Mouse (Mus musculus): ENCODE measurements at regions not wholly inside any gene's neighbourhood (a gene's known extent, or its start where the extent isn't known, plus 50 kb on each side); places are given as distances from the start of the nearest gene placed in this dataset.

DNA sequence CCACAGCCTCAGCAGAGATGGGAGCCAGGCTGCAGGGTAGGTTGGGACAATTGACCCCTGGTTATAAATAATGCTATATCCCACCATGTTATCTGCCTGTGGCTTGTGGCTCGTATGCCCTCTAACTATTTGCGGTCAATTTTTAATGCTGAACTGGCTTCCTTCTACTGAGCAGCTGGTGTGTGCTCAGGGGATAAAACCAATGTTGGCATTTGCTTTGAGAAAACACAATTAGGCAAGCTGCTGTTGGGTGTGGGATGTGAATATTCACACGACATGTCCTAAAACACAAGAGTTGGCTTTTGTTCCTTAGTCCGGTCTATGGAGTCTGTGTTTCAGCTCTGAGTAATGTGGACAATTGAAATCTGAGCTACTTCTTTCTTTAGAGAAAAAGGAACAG, 123.6 kb upstream of the Npvf start:
- no peak for DNase-seq (ENCODE audit: low spot score)

DNA sequence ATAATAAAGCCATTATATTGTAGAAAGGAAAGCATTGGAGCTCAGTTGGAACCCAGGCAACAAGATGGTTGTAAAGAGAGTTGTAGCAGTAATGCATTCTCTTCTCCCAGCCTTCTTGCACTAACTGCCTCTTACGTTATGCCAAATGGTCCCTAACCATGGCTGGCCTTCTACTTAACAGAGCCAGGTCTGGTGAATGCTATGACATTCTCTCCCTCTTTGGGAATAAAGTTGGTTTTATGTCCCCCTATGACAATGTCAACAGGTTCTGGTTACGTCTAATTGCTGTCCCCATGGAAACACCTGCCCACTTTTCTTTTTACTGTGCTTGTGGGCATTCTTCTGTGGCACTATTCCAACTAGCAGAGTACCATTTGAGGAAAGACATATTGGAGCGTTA, 126.4 kb upstream of the Npvf start:
- no peak for DNase-seq (ENCODE audit: low spot score)

DNA sequence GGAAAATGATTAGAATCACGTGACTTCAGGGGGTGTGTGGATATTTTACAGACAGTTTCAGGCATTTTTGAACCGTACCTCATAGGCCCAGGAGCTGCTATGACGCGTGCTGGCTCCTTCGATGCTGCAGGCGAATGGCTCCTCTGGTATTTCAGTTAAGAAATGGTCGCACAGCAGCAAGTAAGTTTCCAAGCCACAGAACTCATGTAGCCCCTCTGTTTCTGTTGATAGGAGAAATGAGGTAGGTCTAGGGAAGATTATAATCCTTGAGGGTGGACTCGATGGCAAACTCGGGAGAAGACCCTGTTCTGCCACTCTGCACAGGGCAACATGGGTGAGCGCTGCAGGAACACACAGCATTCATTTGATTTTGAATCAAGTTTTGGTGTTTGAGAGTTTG, 127.0 kb upstream of the Npvf start:
- DNase-seq (ENCODE audit: low spot score): no peak

DNA sequence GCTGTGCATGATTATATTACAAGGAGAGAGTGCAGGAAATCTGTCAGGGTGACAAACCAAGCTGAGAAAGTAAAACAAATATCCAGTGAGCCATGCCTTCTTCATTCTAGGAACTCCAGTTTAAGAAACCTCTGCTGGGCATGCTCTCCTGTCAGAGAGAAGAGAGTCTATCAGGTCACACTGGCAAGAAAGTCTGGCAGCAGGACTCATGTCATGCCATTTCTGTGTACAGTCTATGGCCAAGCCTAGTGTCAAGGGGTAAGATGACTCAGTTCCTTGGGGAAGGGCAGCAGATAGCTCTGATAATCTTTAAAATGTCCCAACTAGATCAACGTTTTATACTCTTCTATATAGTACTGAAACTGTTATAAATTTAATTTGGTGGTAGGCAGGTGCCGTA, 128.0 kb upstream of the Npvf start:
- DNase-seq (ENCODE audit: low spot score): no peak

DNA sequence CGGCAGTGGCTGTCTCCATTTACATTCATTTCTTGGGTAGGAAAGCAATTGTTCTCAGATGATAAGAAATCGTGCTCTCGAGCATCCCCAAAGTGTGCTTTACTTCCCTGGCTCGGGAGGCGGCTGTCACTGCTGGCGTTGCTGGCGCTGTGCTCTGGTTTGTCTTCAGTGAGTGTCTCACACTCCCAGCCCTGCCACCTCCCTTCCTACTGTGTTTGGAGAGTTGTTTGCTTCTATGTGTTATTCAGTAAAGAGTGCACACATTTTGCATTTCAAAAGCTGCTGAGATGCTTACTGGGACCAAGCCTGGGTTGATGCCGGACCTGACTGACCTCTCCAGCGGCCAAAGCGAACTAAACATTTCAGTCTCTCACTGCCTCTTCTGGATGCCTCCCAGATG, 129.3 kb upstream of the Npvf start:
- no peak for DNase-seq (ENCODE audit: low spot score)

DNA sequence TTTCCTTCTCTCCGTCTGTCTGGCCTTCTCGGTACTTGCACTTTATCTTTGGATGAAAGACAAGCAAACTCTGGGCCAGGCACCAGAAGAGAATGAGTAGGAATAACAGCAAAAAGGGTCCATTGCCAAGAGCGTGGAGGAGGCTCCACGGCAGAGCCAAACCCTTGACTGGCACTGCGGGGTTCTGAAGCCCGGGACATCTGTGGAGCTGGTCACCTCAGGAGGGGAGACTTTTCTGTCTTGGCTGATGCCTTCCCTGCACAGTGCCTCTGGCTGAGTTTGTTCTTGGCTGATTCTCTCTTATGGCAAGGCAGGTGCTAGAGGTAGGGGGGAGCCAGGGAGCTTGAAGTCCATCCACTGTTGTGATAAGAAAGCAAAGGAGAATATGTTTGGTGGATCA, 130.1 kb upstream of the Npvf start:
- no peak for DNase-seq (ENCODE audit: low spot score)

DNA sequence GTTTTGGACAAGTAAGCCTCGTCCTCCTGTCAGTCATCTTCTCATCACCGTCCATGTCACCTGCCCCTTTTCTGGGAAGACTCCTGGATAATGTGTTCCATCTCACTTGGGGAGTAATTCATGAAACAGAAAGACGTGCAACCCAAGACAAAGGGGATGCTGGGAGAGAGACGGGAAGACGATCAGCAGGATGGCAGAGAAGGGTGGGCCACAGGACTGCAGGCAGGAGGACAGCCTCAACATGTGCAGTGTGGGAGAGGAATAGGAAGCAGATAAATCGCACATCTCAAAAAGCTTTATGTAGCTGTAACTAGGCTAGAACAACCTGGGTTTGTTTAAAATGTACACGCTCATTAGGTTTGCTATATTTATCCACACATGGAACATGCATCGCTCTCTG, 133.4 kb upstream of the Npvf start:
- DNase-seq (ENCODE audit: low spot score): no peak

DNA sequence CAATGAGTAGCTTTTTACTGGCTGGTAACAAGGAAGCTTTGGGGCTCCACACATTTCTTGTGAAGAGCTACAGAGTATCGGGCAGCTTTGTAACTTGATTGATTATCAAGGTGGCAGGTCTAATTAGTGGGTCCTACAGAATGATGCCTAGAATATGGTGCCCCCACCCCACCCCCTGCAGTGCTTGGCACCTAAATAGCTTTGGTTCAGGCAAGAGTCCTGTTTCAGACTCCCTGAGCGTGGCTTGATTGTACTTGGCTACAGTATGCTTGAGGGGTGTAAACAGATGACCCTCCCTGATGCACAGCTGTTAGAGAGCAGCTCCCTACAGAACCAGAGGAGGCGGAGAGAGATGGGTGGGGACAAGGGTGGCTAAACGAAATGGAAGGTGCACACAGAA, 145.7 kb upstream of the Npvf start:
- DNase-seq (ENCODE audit: low spot score): no peak

DNA sequence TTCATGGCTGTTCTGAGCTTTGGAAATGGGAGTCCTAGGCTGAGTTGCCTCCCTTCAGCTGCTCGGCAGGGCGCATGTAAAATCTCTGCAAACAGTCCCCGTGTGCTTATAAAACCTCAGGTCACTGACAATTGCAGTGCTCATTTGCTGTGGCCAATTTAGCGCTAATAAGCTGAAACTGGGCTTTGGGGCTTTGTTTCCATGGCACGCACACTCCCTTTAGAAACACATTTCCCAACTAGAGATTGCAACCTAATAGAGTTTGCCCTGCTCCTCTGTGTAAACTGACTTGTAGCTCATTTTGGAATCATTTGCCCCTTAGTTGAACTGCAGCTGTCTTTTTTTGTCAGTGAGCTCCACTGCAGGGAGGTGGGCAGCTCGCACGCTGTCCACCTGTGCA, 148.7 kb upstream of the Npvf start:
- no peak for DNase-seq (ENCODE audit: low spot score)

DNA sequence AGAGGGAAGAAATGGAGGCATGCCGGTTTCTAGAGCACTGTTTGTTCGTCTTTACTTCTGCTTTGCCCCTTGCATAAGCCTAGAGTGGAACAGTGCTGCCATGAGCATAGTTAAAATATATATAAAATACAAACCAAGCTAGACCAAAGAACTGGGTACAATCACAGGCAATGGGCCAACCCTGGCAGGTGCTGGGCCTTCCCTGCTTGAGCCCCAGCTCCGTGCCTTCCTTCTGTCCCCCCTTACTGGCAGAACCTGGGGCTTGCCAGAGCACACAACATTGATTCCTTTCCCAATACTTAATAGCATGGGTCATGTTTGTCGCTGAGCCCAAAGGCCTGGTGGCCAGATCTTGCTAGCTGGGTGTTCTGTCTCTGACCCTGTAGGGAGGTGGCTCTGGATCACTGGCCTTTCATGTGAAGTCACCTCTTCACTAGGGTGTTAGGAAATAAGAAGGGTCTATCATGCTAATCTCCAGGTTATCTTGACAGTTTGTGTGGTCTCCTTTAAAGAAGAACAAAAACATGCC, 150.3 kb upstream of the Npvf start:
- no peak for DNase-seq (ENCODE audit: low spot score)

DNA sequence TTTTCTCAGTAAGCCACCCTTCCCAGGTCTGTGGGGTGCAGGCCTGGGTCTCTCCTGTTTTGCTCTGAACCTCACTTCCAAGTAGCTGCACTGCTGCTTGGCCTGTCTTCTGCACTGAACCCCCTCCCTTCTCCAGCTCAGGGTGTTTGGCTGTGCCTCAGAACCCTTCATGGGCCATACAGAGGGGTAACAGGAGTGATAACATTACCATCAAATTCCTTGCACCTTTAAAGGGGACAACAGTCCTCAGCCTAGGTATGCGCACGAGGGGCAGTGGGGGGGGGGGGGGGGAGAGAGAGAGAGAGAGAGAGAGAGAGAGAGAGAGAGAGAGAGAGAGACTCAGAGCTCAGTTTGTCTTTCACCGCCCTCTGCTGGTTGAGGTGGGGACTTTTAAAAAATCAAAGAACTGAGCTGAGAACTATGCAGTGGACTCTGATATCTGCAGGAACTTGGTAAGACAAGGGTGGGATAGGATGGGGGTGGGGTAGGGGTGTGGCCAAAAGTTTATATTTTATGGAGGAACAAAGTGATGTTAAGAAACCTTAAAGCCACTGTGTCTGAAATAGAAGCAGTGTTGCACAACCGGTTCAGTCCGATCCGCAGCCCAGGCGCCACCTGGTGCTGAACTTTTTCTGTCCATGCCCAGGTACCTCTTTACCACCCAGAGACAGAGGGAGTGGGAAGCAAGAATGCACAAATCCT, 152.3 kb upstream of the Npvf start:
- no peak for DNase-seq (ENCODE audit: low spot score)

DNA sequence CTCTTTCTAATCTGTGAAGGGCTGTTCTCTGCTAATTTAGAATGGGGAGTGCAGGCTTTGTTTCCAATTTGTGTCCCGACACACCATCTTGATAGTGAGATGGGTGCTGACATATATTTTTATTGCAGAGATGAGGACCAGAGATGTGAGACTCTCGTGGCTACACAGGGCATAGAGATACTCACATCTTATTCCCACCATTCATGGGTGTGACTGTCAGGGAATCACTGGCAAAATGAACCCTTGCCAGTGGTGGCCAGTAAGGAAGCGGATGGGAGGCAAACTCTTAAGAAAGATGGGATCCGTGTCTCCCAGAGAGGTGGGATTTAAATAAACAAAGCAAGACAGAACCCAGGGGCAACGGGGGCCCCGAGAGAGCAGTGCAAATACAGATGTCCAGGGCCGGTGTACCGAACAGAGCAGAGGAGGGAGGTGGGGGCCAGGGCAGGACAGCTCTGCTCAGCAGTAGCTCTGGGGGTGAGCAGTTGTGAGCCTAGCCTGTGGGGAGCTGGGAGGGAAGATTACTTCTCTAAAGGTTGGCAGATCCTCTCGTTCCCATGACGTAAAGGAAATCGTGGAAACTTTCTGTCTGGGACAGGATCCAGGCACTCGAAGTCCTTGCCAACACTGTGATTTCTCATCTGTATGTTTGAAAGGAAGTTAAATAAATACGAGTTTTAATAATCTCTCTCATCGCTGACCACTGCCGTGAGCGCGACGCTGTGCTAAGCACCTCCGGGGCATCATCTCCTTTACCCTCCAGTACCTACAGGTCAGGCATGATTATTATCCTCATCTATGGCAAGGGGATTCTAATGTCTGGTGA, 153.2 kb upstream of the Npvf start:
- no peak for DNase-seq (ENCODE audit: low spot score)

DNA sequence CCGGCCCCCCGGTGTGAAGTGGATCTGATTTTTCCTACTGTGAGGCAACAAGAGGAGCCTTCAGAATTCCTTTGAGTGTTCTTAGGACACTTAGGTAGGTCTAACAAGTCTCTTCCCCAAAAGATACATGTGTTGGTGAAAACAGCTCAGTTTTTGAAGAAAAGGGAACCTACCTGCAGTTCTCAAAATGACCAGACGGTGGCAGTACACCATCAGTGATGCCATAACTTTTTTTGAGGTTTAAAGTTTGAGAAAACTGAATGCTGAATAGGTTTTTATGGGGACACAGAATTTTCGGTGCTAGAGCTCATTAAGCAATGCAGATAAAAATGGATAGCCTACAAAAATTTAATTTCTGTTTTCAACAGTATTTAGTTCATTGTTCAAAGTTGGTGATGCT, 153.9 kb upstream of the Npvf start:
- peak; percentile 38 for DNase-seq (ENCODE audit: low spot score)

DNA sequence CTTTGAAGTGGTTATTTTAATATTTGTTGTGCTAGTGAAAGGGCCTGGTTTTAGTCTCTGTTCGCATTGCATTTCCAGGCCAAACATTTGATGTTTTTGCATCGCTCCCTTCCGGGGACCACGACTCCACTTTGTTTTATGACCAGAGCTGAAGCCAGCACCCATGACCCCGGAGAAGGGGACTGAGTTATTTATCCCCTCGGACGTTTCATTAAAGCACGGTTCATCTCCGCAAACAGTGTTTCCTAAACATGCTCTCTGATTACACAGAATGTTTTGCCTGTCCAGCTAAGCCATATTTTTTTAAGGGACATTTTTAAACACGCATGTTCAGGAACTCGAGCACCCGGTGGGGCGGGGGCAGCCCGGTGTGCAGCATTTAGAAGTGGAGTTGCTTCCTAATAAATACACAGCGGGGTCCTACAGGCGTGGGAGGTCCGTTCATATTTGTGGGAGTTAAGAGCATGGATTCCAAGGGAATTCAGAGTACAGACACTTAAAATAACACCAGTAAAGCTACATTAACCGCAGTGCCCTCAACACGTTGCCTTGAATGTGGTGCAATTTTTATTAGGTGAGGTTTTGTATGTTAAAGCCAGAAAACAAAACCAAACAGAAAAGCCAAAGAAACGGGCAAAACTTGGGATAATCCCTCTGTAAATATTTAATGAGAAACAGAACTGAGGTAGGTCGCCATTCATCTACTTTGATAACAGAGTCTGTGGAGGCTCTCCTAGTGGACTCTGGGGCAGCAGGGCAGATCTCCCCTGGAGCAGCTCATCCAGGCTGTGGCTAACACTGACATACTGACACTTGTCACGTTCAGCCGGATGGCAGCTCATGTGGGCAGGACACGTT, 154.8 kb upstream of the Npvf start:
- DNase-seq (ENCODE audit: low spot score): no peak

DNA sequence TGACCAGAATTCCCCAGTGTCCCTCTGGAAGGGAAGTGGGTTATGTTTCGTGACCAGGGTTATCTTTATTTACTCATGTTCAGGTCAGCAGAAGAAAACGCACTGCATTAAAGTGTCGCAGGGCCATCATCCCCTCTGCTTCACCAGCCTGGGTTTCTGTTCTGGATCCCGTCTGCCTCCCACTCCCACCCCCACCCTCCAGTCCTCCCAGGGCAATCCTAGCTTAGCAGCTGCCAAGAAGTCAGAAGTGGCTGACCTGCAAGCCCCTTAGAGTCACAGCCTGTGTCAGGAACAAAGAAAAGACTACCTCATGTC, 155.4 kb upstream of the Npvf start:
- no peak for DNase-seq (ENCODE audit: low spot score)

DNA sequence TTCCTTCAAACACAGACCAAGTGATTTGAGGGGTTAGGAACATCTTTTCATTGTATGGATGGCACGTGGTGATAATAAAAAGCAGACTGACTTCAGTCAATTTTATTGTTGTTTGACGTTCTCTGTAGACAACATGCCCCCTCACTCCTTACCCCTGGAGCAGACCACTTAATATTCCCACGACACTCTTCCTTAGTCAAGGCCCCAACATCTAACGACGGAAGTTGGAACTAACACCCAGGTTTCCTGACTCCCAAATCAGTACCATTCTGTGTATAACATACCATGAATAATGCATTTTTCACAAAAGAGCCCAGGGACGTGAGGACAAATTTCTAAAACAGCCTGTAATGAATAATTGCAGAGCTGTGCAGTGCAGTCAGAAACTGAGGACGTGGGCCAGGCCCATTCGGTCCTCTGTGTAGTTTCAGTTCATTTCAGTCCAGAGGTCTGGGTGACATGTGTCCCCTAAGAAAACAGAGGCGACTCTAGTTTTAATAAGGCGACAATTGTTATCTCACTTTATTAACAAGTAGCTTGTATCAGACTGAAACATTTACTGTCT, 160.8 kb upstream of the Npvf start:
- DNase-seq (ENCODE audit: low spot score): no peak

DNA sequence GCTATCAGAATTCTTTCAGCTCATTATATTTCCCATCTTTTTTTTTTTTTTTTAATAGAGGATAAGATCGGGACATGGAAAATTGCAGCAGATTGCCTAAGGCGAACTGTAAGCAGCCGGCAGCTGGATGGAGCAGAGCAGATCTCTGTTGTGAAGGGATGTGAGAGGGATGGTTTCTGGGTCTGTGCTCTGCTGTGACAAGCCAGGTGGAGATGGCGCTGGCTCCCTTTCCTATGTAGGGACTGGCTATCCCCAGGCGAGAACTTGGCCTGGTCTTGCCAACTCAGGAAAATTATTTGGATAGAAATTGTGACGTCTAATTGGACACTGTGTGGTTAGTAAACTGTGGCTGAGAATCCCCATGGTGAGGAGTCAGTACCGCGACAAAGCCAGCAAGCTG, 161.3 kb upstream of the Npvf start:
- DNase-seq (ENCODE audit: low spot score): no peak

DNA sequence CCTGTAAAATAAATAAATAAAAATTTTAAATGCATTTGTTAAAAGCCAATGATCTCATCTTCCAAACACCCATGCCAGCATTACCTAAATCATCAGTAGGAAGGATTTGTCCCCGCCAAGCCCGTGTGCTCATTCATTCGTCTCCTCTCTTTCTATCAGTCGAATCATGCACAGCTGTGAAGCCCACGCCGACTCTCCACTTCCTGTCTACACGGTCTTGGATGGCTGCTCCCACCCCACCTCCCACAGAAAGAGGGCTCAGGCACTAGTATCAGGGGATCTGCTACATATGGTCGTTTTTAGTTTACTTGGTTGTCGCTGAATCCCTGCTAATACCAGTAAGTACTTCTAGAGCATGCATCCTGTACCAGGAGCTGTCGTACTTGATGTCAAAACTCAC, 163.2 kb upstream of the Npvf start:
- DNase-seq (ENCODE audit: low spot score): no peak

DNA sequence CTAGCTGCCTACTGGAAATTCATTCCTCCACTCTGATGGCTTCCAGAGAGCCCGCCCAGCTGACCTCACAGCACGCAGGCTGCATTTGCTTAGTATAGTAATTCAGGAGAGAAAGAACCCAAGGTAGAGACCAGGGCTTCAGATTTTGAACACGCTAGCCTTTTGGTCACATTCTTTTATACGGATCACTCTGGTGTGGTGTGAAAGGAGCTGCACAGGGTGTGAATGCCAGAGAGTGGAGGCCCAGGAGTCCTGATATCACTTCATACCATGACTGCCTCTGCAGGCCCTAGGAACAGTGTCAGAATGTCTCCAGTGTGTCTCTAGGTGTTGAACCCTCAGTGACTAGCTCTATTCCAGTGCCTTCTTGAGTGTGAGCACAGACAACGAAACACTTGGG, 164.2 kb upstream of the Npvf start:
- DNase-seq (ENCODE audit: low spot score): no peak

DNA sequence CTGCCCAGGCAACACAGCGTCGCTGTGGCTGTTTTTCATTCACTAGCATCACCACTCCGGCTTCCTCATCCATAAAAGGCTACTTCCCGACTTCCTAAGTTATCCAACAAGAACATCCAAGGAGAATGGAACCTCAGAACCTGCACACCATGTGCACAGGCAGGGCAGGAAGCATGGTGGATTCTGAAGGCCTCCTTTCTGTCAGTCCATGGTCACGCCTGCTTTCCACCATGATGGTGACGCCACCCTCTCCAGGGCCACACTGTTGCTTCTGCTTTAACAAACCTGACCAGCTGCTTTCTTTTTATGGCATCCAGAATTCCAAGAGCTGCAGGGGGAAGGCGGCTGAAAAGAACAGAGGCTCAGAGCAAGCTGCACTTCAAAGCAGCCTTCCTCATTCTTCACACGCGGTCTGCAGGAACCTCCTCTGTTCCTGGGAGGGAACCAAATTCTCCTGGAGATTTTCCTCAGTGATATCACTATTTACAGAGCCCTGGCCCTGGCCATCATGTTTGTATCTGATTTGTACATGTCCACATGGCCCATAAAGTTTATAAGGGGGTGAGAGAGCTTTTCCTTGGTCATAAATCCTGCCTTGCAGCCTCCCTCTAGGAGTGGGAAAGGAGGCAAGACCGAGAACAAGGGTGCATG, 164.8 kb upstream of the Npvf start:
- DNase-seq (ENCODE audit: low spot score): no peak

DNA sequence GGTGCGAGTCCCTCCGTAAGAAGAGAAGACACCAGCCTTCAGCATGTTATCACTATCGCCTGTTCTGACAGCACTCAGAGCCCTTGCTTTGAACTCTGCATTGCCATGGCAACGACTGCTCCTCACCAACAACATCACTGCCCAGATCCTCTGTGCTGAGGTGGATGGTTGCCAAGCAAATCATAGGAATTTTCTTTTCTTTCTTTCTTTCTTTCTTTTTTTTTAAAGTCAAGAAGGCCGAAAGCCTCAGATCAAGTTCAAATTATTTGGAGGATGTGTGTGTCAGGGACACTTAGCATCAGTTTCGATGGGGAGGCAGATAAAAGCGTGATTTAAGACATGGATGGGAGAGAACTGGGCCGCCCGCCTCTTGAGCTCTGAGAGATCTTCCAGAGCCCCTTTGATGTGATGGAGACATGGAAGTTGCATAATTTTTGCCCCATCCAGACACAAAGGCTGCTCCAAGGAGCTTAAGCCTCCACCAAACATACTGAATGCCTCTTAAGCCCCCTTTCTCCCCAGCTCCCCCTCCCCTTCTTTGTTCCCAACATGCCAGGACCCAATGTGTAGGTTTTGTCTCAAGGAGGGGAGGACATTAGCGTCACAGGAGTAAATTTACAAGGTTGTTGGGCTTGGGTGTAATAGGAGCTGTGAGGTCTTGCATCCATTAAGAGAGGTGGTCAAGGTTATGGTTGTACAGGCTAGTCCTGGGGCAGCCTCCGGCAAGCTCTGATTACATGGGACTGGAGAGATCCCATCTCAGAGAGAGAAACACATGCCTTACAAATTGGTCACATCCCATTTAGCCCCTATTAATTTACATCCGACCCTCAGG, 167.4 kb upstream of the Npvf start:
- DNase-seq (ENCODE audit: low spot score): no peak
